Mouse (Mus musculus): ENCODE measurements around the gene AI661453.
A peak's percentile ranks its signal among the peaks of the same experiment; 100 is the strongest.
"Not testable (repeated sequence)": the region's sequence is repeated elsewhere in the genome, so short reads cannot be mapped to it uniquely, and the experiment has no call there.

AI661453 gene

DNA sequence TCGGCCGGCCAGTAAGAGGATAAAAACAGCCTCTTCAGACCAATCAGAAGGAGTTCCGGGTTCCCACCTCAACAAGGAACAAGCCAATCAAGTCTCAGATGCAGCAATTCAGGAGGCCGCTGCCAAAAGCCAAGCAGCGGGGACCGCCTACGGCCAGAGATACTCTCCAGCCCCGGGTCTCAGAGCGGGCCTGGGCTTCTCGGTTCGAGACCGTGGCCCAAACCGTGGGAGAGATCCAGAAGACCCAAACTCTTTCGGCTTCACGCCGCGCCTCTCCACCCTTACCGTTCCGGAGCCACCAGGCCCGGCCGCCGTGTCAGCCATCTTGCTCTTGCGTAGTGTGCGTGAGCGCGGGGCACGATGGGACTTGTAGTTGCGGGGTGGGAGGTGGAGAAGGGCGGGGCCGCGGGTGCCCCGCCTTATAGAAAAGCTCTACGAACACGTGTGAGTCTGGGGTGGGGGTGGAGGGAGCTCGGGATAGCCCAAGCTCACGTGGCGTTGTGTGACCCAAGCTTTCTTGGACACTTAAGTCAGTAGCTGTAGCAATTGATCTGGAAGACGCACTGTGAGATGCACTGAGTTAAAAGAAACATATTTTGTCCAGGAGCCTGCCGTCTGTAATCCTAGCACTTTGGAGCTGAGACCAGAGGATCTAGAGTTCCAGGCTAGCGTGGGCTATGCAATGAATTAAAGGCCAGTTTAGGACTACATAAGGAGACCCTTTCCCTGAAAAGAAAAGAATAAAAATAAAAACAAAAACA, 65.7 kb downstream of the AI661453 start, which contains the start of gene Taf8:
Gene Taf8, minus strand, starts transcription at position 347 of the 761 bp plus-strand sequence.
- peak; percentile 81 for DNase-seq (ENCODE audit: low read depth, low spot score)

DNA sequence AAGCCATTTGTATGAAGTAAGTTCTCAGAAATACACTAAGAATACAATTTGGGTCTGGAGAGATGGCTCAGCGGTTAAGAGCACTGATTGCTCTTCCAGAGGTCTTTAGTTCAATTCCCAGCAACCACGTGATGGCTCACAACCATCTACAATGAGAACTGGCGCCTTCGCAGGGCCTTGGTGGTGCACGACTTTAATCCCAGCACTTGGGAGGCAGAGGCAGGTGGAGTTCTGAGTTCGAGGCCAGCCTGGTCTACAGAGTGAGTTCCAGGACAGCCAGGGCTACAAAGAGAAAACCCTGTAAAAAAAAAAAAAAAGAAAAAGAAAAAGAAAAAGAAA, 66.3 kb downstream of the AI661453 start:
- DNase-seq (ENCODE audit: low read depth, low spot score), result not testable (repeated sequence)

GRCm38 (mm10) chr17:47503689-47504088, 67.3 kb downstream of the AI661453 start:
- no peak for DNase-seq (ENCODE audit: low read depth, low spot score)

- no peak for DNase-seq (ENCODE audit: low read depth, low spot score)
Observed at GRCm38 (mm10) chr17:47504228-47504627, 67.8 kb downstream of the AI661453 start.

- DNase-seq (ENCODE audit: low read depth, low spot score), result no peak
Observed at GRCm38 (mm10) chr17:47504941-47505346, 68.5 kb downstream of the AI661453 start, which contains the start of gene Ccnd3. Gene Ccnd3 (plus strand): TSS chr17:47505051.

DNA sequence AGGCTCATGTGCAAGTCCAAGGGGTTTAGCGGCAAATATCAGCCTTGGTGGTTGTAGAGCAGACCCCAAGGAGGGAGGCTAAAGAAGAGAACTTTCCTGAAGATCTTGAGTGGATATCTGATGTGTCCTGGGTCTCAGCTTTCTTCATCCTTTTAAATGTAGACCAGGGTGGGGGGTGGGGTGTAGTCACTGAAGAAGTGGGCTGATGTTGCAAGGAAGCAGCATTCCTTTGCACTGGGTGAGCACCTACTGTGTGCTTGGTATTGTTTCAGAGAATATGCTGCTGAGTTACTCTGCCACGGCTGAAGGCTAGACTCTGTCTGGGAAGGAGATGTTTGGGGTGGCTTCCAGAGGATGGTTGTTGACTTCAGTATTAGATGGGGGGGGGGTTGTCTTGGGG, 69.2 kb downstream of the AI661453 start:
- no peak for DNase-seq (ENCODE audit: low read depth, low spot score)

DNA sequence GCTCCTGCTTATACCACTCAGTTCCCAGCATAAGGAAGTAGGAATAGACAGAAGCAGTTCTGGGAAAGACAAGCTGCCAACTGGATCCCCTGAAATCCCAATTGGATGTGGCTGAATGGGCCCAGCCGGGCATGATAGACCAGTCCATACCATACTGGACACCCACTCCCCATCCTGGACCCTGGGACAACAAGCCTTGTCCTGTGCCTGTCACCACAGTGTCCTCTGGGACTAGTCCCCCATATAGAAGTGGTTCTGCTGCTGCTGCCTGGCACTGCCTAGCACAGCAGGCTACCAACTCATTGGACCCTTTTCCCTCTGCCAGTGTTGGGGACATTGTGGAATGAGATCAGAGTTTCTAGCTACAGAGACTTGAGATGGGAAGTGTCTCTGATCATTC, 69.6 kb downstream of the AI661453 start:
- no peak for DNase-seq (ENCODE audit: low read depth, low spot score)

DNA sequence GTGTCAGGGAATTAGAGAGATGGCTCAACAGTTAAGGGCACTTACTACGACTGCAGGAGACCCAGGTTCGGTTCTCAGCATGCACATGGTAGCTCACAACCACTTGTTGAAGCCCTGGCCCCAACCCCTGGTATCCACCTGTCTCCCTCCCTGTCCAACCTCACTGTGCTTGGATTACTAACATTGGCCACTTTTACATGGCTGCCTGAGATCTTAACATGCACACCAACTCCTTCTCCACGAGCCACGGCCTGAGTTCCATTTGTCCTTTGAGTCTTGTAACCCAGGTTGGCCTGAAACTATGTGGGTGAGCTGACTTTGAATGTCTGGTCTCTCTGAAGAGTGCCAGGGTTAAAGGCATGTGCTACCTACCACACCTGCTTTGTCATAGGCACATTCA, 70.3 kb downstream of the AI661453 start:
- no peak for DNase-seq (ENCODE audit: low read depth, low spot score)

GRCm38 (mm10) chr17:47507523-47507922, 71.1 kb downstream of the AI661453 start:
- DNase-seq (ENCODE audit: low read depth, low spot score), result no peak

- no peak for DNase-seq (ENCODE audit: low read depth, low spot score)
Observed at GRCm38 (mm10) chr17:47508012-47508608, 71.7 kb downstream of the AI661453 start.

GRCm38 (mm10) chr17:47509031-47509705, 72.8 kb downstream of the AI661453 start:
- DNase-seq (ENCODE audit: low read depth, low spot score), result no peak

DNA sequence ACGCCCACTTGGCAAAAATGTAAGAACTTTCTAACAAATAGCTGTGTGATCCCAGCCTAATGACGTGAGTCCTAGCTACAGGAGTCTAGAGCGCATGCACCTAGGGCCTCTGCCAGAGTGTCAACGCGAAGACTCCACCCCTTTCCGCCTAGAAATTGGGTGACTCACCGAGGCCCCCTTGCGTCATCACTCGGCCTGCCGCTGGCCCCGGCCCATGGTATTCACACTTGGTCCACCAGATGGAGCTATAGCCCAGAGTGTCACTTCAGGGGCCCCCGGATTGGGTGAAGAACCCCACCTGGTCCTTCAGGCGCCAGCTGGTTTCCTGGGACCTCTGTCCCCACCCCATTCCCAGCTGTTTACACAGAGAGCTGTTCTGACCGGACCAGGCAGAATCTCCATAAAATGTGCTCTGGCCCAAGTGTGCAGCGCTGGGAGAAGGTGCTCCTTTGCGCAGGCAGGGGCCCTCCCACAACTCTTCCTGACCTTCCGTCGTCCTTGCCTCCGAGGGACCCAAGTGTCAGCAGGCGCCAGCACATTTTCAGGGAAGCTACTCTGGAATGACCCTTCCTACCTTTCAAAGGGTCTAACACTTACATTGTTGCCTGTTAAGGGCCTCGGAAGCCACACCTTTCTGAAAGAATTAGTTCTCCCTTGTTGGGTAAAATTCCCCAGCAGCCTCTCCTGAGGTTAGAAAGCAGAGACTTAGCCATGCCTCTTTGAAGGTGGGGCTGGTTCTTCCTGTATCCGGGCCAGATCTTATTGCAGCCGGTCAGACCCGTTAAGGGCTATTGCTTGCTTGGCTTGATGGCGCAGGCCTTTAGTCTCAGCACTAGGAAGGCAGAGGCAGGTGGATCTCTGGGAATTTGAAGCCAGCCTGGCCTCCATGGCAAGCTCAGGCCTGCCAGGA, 75.0 kb downstream of the AI661453 start:
- DNase-seq (ENCODE audit: low read depth, low spot score), result peak; percentile 66

GRCm38 (mm10) chr17:47512956-47513775, 76.8 kb downstream of the AI661453 start:
- no peak for DNase-seq (ENCODE audit: low read depth, low spot score)

DNA sequence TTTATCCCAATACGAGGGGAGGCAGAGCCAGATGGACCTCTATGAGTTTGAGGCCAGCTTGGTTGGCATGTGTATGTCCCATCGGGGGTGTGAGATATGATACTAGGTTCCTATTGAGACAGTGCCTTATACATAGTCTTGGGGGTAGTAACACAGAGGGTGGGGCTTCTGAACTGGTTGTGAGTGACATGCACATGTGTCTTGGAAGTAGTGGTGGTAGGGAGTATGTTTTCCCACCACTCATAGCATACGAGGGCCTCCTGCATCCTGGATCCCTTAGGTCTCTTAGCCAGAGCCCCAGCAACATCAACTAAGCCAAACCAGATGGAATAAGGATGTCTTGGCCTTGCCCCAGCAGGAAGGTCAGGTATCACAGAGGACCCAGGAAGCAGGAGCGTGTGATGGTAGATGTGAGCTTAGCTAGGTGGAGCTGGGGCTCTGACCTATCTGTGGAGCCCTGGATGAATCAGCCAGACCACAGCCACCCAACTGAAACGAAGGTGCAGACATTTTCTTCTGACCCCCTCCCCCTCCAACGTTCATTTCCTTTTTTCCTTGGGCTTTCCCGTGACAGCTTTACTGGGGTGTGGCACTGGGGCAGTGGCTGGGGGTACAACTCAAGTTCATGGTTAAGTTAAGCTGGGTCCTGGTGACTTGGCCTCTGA, 78.9 kb downstream of the AI661453 start:
- no peak for DNase-seq (ENCODE audit: low read depth, low spot score)

- no peak for DNase-seq (ENCODE audit: low read depth, low spot score)
Observed at GRCm38 (mm10) chr17:47516232-47516631, 79.8 kb downstream of the AI661453 start.

DNA sequence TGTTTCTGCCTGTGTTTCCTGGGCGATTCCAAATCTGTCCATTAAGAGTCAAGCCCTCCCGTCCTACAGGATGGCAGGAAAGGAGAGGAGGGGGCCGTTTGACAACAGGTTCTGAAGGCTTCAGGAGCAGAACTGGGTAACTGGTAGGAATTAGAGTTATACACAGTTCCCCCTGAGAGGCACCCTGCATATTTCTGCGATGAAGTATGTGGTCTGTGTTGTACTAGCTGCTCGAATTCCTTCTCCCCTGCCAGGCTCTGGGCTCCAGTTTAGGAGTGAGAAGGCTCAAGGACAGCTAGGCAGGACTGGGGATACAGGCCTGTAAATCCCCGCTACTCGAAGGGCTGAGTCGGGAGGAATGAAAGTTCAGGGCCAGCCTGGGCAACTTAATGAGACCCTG, 81.8 kb downstream of the AI661453 start:
- DNase-seq (ENCODE audit: low read depth, low spot score), result no peak
